Mouse (Mus musculus): ENCODE data around the gene 2010106E10Rik. TPM values are rescaled to one million over a fixed set of nuclear protein-coding genes. Genes with fewer than 3 reads are reported as not detected.

2010106E10Rik gene
- not detected in 2 replicates for polyA plus RNA-seq (2015; fragmentation: Nextera tagmentation; extraction: Ambion mirVana)

DNA sequence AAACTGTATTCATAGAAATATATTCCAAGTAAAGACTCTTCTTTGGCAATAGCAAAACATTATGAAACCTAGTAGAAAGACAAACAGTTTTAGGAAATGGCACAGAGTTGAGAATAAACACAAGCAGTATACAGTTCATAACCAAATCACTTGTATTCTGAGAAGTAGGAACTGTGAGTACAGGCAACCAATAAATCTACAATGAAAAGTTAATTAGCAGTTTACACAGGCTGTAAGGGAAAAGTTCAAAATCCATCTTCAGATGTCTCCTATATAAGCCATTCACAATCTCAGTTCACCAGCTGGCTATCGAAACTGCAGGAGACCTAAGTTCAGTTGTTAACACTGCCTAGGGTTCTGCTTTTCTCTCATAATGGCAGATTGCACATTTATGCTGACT is at the start of gene 2010106E10Rik:
Gene 2010106E10Rik, plus strand, starts transcription at position 301 of the 400 bp plus-strand sequence.
- Histone ChIP-seq H3K27me3 (no peaks in the 10 kb centered on the region), H3K9me3 (no peaks in the 10 kb centered on the region), H3K4me3 (no peak within 1 kb of the TSS), H3K36me3 (no peaks in the 10 kb centered on the region), H3K4me1 (replicated peaks) (no peaks in the 10 kb centered on the region), H3K27ac (replicated peaks) (no peak within 1 kb of the TSS), H3K4me2 (no peak within 1 kb of the TSS), H3K9ac (no peak within 1 kb of the TSS)
- ATAC-seq (ENCODE audit: low read depth) = no peak
- 76% methylated on average over 1 of the region's 1 CpGs for WGBS

GRCm38 (mm10) chrX:112505651-112506050 is 10.6 kb downstream of the 2010106E10Rik start:
- Histone ChIP-seq H3K27me3 (no peaks in the 10 kb centered on the region), H3K4me3 (no peak overlapping the region), H3K4me2 (no peak overlapping the region), H3K9ac (no peak overlapping the region), H3K9me3 (no peaks in the 10 kb centered on the region), H3K36me3 (no peaks in the 10 kb centered on the region), H3K4me1 (replicated peaks) (no peaks in the 10 kb centered on the region), H3K27ac (replicated peaks) (no peak overlapping the region)
- WGBS = 76% methylated on average over 2 of the region's 2 CpGs
- ATAC-seq (ENCODE audit: low read depth) = no peak

- 85% methylated on average over 1 of the region's 1 CpGs for WGBS
- Histone ChIP-seq H3K9me3 (no peaks in the 10 kb centered on the region), H3K4me1 (replicated peaks) (no peaks in the 10 kb centered on the region), H3K9ac (no peak overlapping the region), H3K27me3 (no peaks in the 10 kb centered on the region), H3K4me2 (no peak overlapping the region), H3K4me3 (no peak overlapping the region), H3K27ac (replicated peaks) (no peak overlapping the region), H3K36me3 (no peaks in the 10 kb centered on the region)
- ATAC-seq (ENCODE audit: low read depth) = no peak
These were observed 29.7 kb downstream of the 2010106E10Rik start for GRCm38 (mm10) chrX:112524755-112525154.

GRCm38 (mm10) chrX:112543115-112543514 is 48.0 kb downstream of the 2010106E10Rik start:
- no peaks in the 10 kb centered on the region for H3K4me1 ChIP-seq (replicated peaks)
- H3K27me3 ChIP-seq = no peaks in the 10 kb centered on the region
- H3K9ac ChIP-seq = no peak overlapping the region
- no peak for ATAC-seq (ENCODE audit: low read depth)
- no peak overlapping the region for H3K4me2 ChIP-seq
- H3K36me3 ChIP-seq = no peaks in the 10 kb centered on the region
- no peaks in the 10 kb centered on the region for H3K9me3 ChIP-seq
- H3K4me3 ChIP-seq = no peak overlapping the region
- no peak overlapping the region for H3K27ac ChIP-seq (replicated peaks)
- WGBS = 52% methylated on average over 1 of the region's 1 CpGs

GRCm38 (mm10) chrX:112567716-112568115 is 72.6 kb downstream of the 2010106E10Rik start:
- ATAC-seq (ENCODE audit: low read depth) = no peak
- H3K36me3 ChIP-seq = no peaks in the 10 kb centered on the region
- no peak overlapping the region for H3K4me2 ChIP-seq
- no peak overlapping the region for H3K4me3 ChIP-seq
- no peak overlapping the region for H3K9ac ChIP-seq
- H3K9me3 ChIP-seq = no peaks in the 10 kb centered on the region
- no peaks in the 10 kb centered on the region for H3K4me1 ChIP-seq (replicated peaks)
- no peaks in the 10 kb centered on the region for H3K27me3 ChIP-seq
- 76% methylated on average over 2 of the region's 2 CpGs for WGBS
- no peak overlapping the region for H3K27ac ChIP-seq (replicated peaks)

- peak; percentile 97 for ATAC-seq (ENCODE audit: low read depth)
- WGBS = 18% methylated on average over 66 of the region's 79 CpGs
These were observed 105.6 kb downstream of the 2010106E10Rik start, which contains the start of gene Zfp711 for GRCm38 (mm10) chrX:112600511-112601305. Zfp711 (plus strand) TSS chrX:112600526.

GRCm38 (mm10) chrX:112601306-112602120 is 106.4 kb downstream of the 2010106E10Rik start:
- WGBS = 20% methylated on average over 63 of the region's 81 CpGs
- peak overlapping the region; percentile 92 for H3K27ac ChIP-seq (replicated peaks)
- H3K36me3 ChIP-seq = no peaks in the 10 kb centered on the region
- H3K4me3 ChIP-seq = peak overlapping the region; percentile 65
- H3K4me2 ChIP-seq = peak overlapping the region; percentile 53
- ATAC-seq (ENCODE audit: low read depth) = peak; percentile 83
- no peaks in the 10 kb centered on the region for H3K27me3 ChIP-seq
- H3K9me3 ChIP-seq = no peaks in the 10 kb centered on the region
- H3K4me1 ChIP-seq (replicated peaks) = no peaks in the 10 kb centered on the region
- peak overlapping the region; percentile 85 for H3K9ac ChIP-seq

More at GRCm38 (mm10) chrX:112600511-112601305, 105.6 kb downstream of the 2010106E10Rik start, which contains the start of gene Zfp711:
- no peaks in the 10 kb centered on the region for H3K9me3 ChIP-seq
- peak within 1 kb of the TSS; percentile 53 for H3K4me2 ChIP-seq
- peak within 1 kb of the TSS; percentile 92 for H3K27ac ChIP-seq (replicated peaks)
- H3K27me3 ChIP-seq = no peaks in the 10 kb centered on the region
- no peaks in the 10 kb centered on the region for H3K4me1 ChIP-seq (replicated peaks)
- no peaks in the 10 kb centered on the region for H3K36me3 ChIP-seq
- peak within 1 kb of the TSS; percentile 85 for H3K9ac ChIP-seq
- peak within 1 kb of the TSS; percentile 65 for H3K4me3 ChIP-seq

Other genes with a start within 250 kb of the 2010106E10Rik start
- gene Apool, start 183.9 kb upstream of the 2010106E10Rik start, polyA plus RNA-seq (2015; fragmentation: Nextera tagmentation; extraction: Ambion mirVana) = 26.3 and 29.6 TPM in 2 replicates
- not detected in 2 replicates for gene Satl1, start 88.5 kb upstream of the 2010106E10Rik start, polyA plus RNA-seq (2015; fragmentation: Nextera tagmentation; extraction: Ambion mirVana)
- gene Zfp711, start 105.3 kb downstream of the 2010106E10Rik start, polyA plus RNA-seq (2015; fragmentation: Nextera tagmentation; extraction: Ambion mirVana) = 36.2 and 40.8 TPM in 2 replicates
- gene Pof1b, start 203.4 kb downstream of the 2010106E10Rik start, polyA plus RNA-seq (2015; fragmentation: Nextera tagmentation; extraction: Ambion mirVana) = 0.12 and 0.15 TPM in 2 replicates

Measured in neural tube, embryonic 13.5 days (tissue).